Mouse (Mus musculus): ENCODE measurements around the gene Ezh1.

Gene Ezh1

GRCm38 (mm10) chr11:101245855-101246701 lies 19.8 kb upstream of the Ezh1 start, which contains the start of gene Ramp2:
TSS of gene Ramp2 (plus strand) at chr11:101246028.
- peak in 1 of 2 experiments; percentile 8 for DNase-seq

- no peak for DNase-seq
Measured at GRCm38 (mm10) chr11:101245071-101245470, 18.8 kb upstream of the Ezh1 start.

- no peak for DNase-seq
Measured at GRCm38 (mm10) chr11:101238071-101238647, 11.9 kb upstream of the Ezh1 start.

- no peak for DNase-seq
Measured at GRCm38 (mm10) chr11:101236782-101237181, 10.5 kb upstream of the Ezh1 start.

GRCm38 (mm10) chr11:101235429-101235828 lies 9.2 kb upstream of the Ezh1 start:
- DNase-seq, result no peak

- DNase-seq, result no peak
Measured at GRCm38 (mm10) chr11:101234124-101234523, 7.9 kb upstream of the Ezh1 start.

GRCm38 (mm10) chr11:101233240-101233639 lies 7.0 kb upstream of the Ezh1 start:
- DNase-seq, result no peak

GRCm38 (mm10) chr11:101232010-101232839 lies 6.0 kb upstream of the Ezh1 start:
- no peak for DNase-seq

- peak in 1 of 2 experiments; percentile 15 for DNase-seq
Measured at GRCm38 (mm10) chr11:101230991-101231871, 5.0 kb upstream of the Ezh1 start.

GRCm38 (mm10) chr11:101230526-101230925 lies 4.3 kb upstream of the Ezh1 start:
- no peak for DNase-seq

- DNase-seq, result no peak
Measured at GRCm38 (mm10) chr11:101230061-101230511, 3.8 kb upstream of the Ezh1 start.

- DNase-seq, result peak in 1 of 2 experiments; percentile 10
Measured at GRCm38 (mm10) chr11:101229361-101229900, 3.2 kb upstream of the Ezh1 start.

GRCm38 (mm10) chr11:101225331-101226064 lies 765 bp downstream of the Ezh1 start:
- DNase-seq, result no peak

- DNase-seq, result no peak
Measured at GRCm38 (mm10) chr11:101224337-101224736, 1.9 kb downstream of the Ezh1 start.

GRCm38 (mm10) chr11:101221306-101221986 lies 4.8 kb downstream of the Ezh1 start:
- DNase-seq, result no peak

GRCm38 (mm10) chr11:101220853-101221252 lies 5.4 kb downstream of the Ezh1 start:
- no peak for DNase-seq

GRCm38 (mm10) chr11:101218436-101219055 lies 7.7 kb downstream of the Ezh1 start:
- no peak for DNase-seq

GRCm38 (mm10) chr11:101216936-101217335 lies 9.3 kb downstream of the Ezh1 start:
- DNase-seq, result no peak

- DNase-seq, result no peak
Measured at GRCm38 (mm10) chr11:101211970-101212369, 14.3 kb downstream of the Ezh1 start.

- DNase-seq, result peak; percentile 72 to 78
Measured at GRCm38 (mm10) chr11:101200986-101201385, 25.3 kb downstream of the Ezh1 start.
